ENCODE assay signal across 10 mouse cellular contexts in the genomic region with DNA sequence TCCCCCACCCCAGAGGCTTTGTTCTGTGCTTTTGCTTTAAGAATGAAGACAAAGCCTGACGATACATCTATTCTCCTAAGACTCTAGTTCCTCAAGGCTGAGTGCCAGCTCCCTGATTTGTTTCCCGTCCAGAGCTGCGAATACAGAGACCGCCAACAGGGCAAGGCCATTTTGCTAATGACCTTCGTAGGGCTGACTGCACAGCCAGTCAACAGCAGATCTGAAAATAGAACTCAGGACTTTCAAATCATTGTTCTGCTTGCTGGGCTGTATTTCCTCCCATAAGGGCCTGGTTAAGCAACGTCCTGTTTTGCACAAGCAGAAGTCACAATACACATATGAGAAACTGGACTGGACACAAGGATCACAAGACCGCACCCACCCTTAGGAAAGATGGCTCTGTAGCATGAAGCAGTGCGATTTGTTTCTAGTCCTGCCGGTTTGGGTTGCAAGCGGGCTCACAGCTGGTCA.
DNase-seq lines count a peak whose midpoint lies in the region; ATAC-seq lines count a peak whose summit lies in the region.
"Had no signal": no experiment of that assay in that cellular context is flagged by ENCODE, and none has a peak within 500 bp of the region (broad histone marks: within the 10 kb centered on the region; RNA-seq: fewer than 3 reads in every experiment).

No protein-coding gene starts in this region.

- no peak overlapping the region for H3K9ac ChIP-seq in heart, embryonic 14.5 days (ENCODE audit: low read length)
- H3K9ac ChIP-seq: embryonic facial prominence, embryonic 12.5 days; midbrain, embryonic 12.5 days had no signal

- no peak overlapping the region for H3K4me2 ChIP-seq in heart, embryonic 14.5 days (ENCODE audit: low read length)
- H3K4me2 ChIP-seq: embryonic facial prominence, embryonic 12.5 days; midbrain, embryonic 12.5 days had no signal

- H3K27ac ChIP-seq in heart, embryonic 14.5 days (replicated peaks in 1 of 2; ENCODE audit: control insufficient read depth in 1 of 2, insufficient read depth in 1 of 2, low read depth in 2 of 2, low read length in 2 of 2) = peak overlapping the region; percentile 18 to 31; a peak in 2 of 4 replicates
- H3K27ac ChIP-seq: embryonic facial prominence, embryonic 12.5 days; midbrain, embryonic 12.5 days had no signal

- peaks cover 0 to 2% of the 10 kb centered on the region in 2 experiments; a peak in 1 of 4 replicates for H3K4me1 ChIP-seq in heart, embryonic 14.5 days (ENCODE audit: control insufficient read depth in 2 of 2, insufficient read depth in 2 of 2, low read length in 2 of 2)
- H3K4me1 ChIP-seq: embryonic facial prominence, embryonic 12.5 days; midbrain, embryonic 12.5 days had no signal

- no peaks in the 10 kb centered on the region for H3K27me3 ChIP-seq in heart, embryonic 14.5 days (ENCODE audit: control insufficient read depth, insufficient read depth, low read length)
- H3K27me3 ChIP-seq: embryonic facial prominence, embryonic 12.5 days; midbrain, embryonic 12.5 days had no signal

- H3K9me3 ChIP-seq in heart, embryonic 14.5 days (ENCODE audit: control insufficient read depth, low read length) = no peaks in the 10 kb centered on the region
- H3K9me3 ChIP-seq: embryonic facial prominence, embryonic 12.5 days; midbrain, embryonic 12.5 days had no signal

- WGBS in heart, embryonic 14.5 days = 61% methylated on average over 10 of the region's 10 CpGs

- ATAC-seq in cerebellum, adult (ENCODE audit: insufficient number of reproducible peaks, low FRiP score, low TSS enrichment) = no peak
- no peak for ATAC-seq in heart, embryonic 14.5 days (ENCODE audit: insufficient number of reproducible peaks, insufficient read depth, low FRiP score, low read depth)

- peak; percentile 36 to 46 for DNase-seq in cerebellum, postnatal 14 days
- DNase-seq in ovary, adult 18-20 months (ENCODE audit: low spot score) = peak; percentile 82
- no peak for DNase-seq in ovary, postnatal 10 days (ENCODE audit: low spot score)
- peak; percentile 16 to 40 for DNase-seq in layer of hippocampus, postnatal 14 days (ENCODE audit: low spot score in 2 of 2)
- DNase-seq in ovary, postnatal 14 days (ENCODE audit: low spot score) = peak; percentile 37
- no peak for DNase-seq in adipocyte (ENCODE audit: low spot score)

- no peaks in the 10 kb centered on the region for H3K36me3 ChIP-seq in heart, embryonic 14.5 days (ENCODE audit: control insufficient read depth, insufficient read depth, low read length)
- H3K36me3 ChIP-seq: embryonic facial prominence, embryonic 12.5 days; midbrain, embryonic 12.5 days had no signal

- H3K4me3 ChIP-seq in heart, embryonic 14.5 days (ENCODE audit: control insufficient read depth in 1 of 2, insufficient read depth in 1 of 2, low read depth in 1 of 2, low read length in 2 of 2) = no peak overlapping the region
- H3K4me3 ChIP-seq: embryonic facial prominence, embryonic 12.5 days; midbrain, embryonic 12.5 days had no signal

Comparison
In these comparisons a context has a peak if more than half of its experiments do, and no peak if none do; other contexts are left out.
1. DNase-seq: peak in cerebellum, postnatal 14 days (2 of 2), ovary, adult 18-20 months (single experiment), layer of hippocampus, postnatal 14 days (2 of 2) and ovary, postnatal 14 days (single experiment); none in ovary, postnatal 10 days (single experiment) and adipocyte (single experiment).